ENCODE assay signal across 12 mouse cellular contexts in genomic region chr13:104397814-104398213, GRCm38 (mm10).
DNase-seq lines count a peak whose midpoint lies in the region; ATAC-seq lines count a peak whose summit lies in the region.
"Had no signal": no experiment of that assay in that cellular context is flagged by ENCODE, and none has a peak within 500 bp of the region (broad histone marks: within the 10 kb centered on the region; RNA-seq: fewer than 3 reads in every experiment).

No protein-coding gene starts in this region.

- no peaks in the 10 kb centered on the region for H3K9me3 ChIP-seq in kidney, embryonic 15.5 days (replicated peaks)
- no peaks in the 10 kb centered on the region for H3K9me3 ChIP-seq in heart, embryonic 12.5 days (replicated peaks)
- H3K9me3 ChIP-seq: neural tube, embryonic 12.5 days had no signal

- H3K4me2 ChIP-seq in kidney, embryonic 15.5 days: no peak overlapping the region
- H3K4me2 ChIP-seq in heart, embryonic 12.5 days: no peak overlapping the region
- H3K4me2 ChIP-seq: neural tube, embryonic 12.5 days had no signal

- no peaks in the 10 kb centered on the region for H3K27me3 ChIP-seq in kidney, embryonic 15.5 days
- H3K27me3 ChIP-seq in heart, embryonic 12.5 days (replicated peaks): no peaks in the 10 kb centered on the region
- H3K27me3 ChIP-seq: neural tube, embryonic 12.5 days had no signal

- H3K4me1 ChIP-seq in kidney, embryonic 15.5 days: no peaks in the 10 kb centered on the region
- no peaks in the 10 kb centered on the region for H3K4me1 ChIP-seq in heart, embryonic 12.5 days (replicated peaks)
- H3K4me1 ChIP-seq: neural tube, embryonic 12.5 days had no signal

- no peak for ATAC-seq in kidney, embryonic 15.5 days (replicated peaks; ENCODE audit: low FRiP score)
- ATAC-seq in heart, embryonic 12.5 days (ENCODE audit: insufficient number of reproducible peaks, low FRiP score): peak; percentile 48; the same call in 1 of the 2 replicates
- ATAC-seq: inflammation-experienced regulatory T-cells, adult 6 months; lung, postnatal 0 days had no signal

- no peak overlapping the region for H3K4me3 ChIP-seq in kidney, embryonic 15.5 days (replicated peaks)
- no peak overlapping the region for H3K4me3 ChIP-seq in heart, embryonic 12.5 days
- H3K4me3 ChIP-seq: neural tube, embryonic 12.5 days had no signal

- peak; percentile 3 for DNase-seq in adrenal gland, adult 8-10 months
- no peak for DNase-seq in adrenal gland, postnatal 4 days (ENCODE audit: low spot score in 2 of 2)
- peak; percentile 29 to 36 for DNase-seq in kidney, postnatal 4 days
- peak; percentile 47 for DNase-seq in 3T3-L1 (ENCODE audit: low read depth, low spot score)
- no peak for DNase-seq in urinary bladder, adult 18-20 months (ENCODE audit: low spot score in 2 of 2)
- DNase-seq in layer of hippocampus, postnatal 25 days (ENCODE audit: extremely low spot score in 1 of 2, low spot score in 1 of 2): no peak
- DNase-seq: gastrocnemius, postnatal 10 days had no signal

- H3K27ac ChIP-seq in kidney, embryonic 15.5 days: no peak overlapping the region
- H3K27ac ChIP-seq in heart, embryonic 12.5 days (ENCODE audit: poor library complexity, severe bottlenecking): no peak overlapping the region
- H3K27ac ChIP-seq: neural tube, embryonic 12.5 days had no signal

- no peaks in the 10 kb centered on the region for H3K36me3 ChIP-seq in kidney, embryonic 15.5 days
- peaks cover 12% of the 10 kb centered on the region for H3K36me3 ChIP-seq in heart, embryonic 12.5 days
- H3K36me3 ChIP-seq: neural tube, embryonic 12.5 days had no signal

- no peak overlapping the region for H3K9ac ChIP-seq in kidney, embryonic 15.5 days
- no peak overlapping the region for H3K9ac ChIP-seq in heart, embryonic 12.5 days
- H3K9ac ChIP-seq: neural tube, embryonic 12.5 days had no signal

- WGBS in kidney, embryonic 15.5 days: 53% methylated on average over 8 of the region's 8 CpGs
- 51% methylated on average over 8 of the region's 8 CpGs for whole genome bisulfite sequencing in heart, embryonic 12.5 days

Comparison
In these comparisons a context has a peak if more than half of its experiments do, and no peak if none do; other contexts are left out.
1. DNase-seq: peak in adrenal gland, adult 8-10 months (single experiment), kidney, postnatal 4 days (2 of 2) and 3T3-L1 (single experiment); none in adrenal gland, postnatal 4 days (0 of 2), urinary bladder, adult 18-20 months (0 of 2) and layer of hippocampus, postnatal 25 days (0 of 2).